Mouse (Mus musculus) hindbrain, embryonic 16.5 days (tissue): ENCODE measurements around the gene Htra1. TPM values are rescaled to one million over a fixed set of nuclear protein-coding genes. Genes with fewer than 3 reads are reported as not detected.

Source experiments
- ATAC-seq: fragments of 200-750 bp; cut with Nextera tagmentation; 2 replicates; pipeline ENCODE4 v1.8.0; 2017; ENCODE audit warnings: moderate TSS enrichment, moderate library complexity
- H3K27ac ChIP-seq: fragments of 300-500 bp; sonication (generic); 2 replicates; pipeline ENCODE4 v1.5.1; 2014; ENCODE audit warnings: low read depth, mild to moderate bottlenecking, control low read depth, low read length, moderate library complexity
- H3K27me3 ChIP-seq: fragments of 300-500 bp; sonication (generic); replicated peaks from 2 replicates; pipeline ENCODE4 v1.6.1; 2014; ENCODE audit warnings: low read length; ENCODE audit not compliant: control insufficient read depth, insufficient read depth
- H3K36me3 ChIP-seq: fragments of 300-500 bp; sonication (generic); 2 replicates; pipeline ENCODE4 v1.6.1; 2014; ENCODE audit warnings: mild to moderate bottlenecking, low read length, moderate library complexity, mixed read lengths; ENCODE audit not compliant: control insufficient read depth, insufficient read depth
- H3K4me1 ChIP-seq: fragments of 300-500 bp; sonication (generic); 2 replicates; pipeline ENCODE4 v1.6.1; 2014; ENCODE audit warnings: low read depth, low read length; ENCODE audit not compliant: control insufficient read depth, insufficient read depth
- H3K4me2 ChIP-seq: fragments of 300-500 bp; sonication (generic); 2 replicates; pipeline ENCODE4 v1.6.1; 2014; ENCODE audit warnings: mild to moderate bottlenecking, low read length, control low read depth, moderate library complexity
- H3K4me3 ChIP-seq: fragments of 300-500 bp; sonication (generic); 2 replicates; pipeline ENCODE4 v1.5.1; 2014; ENCODE audit warnings: mild to moderate bottlenecking, low read length, control low read depth, moderate library complexity
- H3K9ac ChIP-seq: fragments of 300-500 bp; sonication (generic); 2 replicates; pipeline ENCODE4 v1.6.1; 2014; ENCODE audit warnings: low read depth, mild to moderate bottlenecking, control low read depth, low read length, moderate library complexity
- H3K9me3 ChIP-seq: fragments of 300-500 bp; sonication (generic); 2 replicates; pipeline ENCODE4 v1.6.1; 2014; ENCODE audit warnings: mild to moderate bottlenecking, low read length, moderate library complexity; ENCODE audit not compliant: control insufficient read depth
- WGBS: fragments of 180-500 bp; shearing (Covaris S2); extraction: QIAGEN DNeasy Blood & Tissue Kit; methylation state at CpG from one replicate; pipeline ENCODE4 v1.1.7; 2014; 5-methylcytosine and 5-hydroxymethylcytosine counted together
- polyA plus RNA-seq: library from polyadenylated mRNA; unstranded; fragments of >200 nt; fragmentation: Nextera tagmentation; extraction: Ambion mirVana; gene quantifications from 2 replicates; pipeline ENCODE4 v1.2.1, GENCODE M21; 2015

The Htra1 gene
- polyA plus RNA-seq, 1 experiment from 2014 or later: 23.1 TPM

- no peak overlapping the region for H3K4me3 ChIP-seq
- H3K4me1 ChIP-seq: no peaks in the 10 kb centered on the region
- 54% methylated on average over 8 of the region's 8 CpGs for WGBS
- no peaks in the 10 kb centered on the region for H3K36me3 ChIP-seq
- H3K4me2 ChIP-seq: no peak overlapping the region
- no peaks in the 10 kb centered on the region for H3K27me3 ChIP-seq
- ATAC-seq: no peak
- no peak overlapping the region for H3K9ac ChIP-seq
- H3K9me3 ChIP-seq: 0 out of 2 replicates have a peak, but pooled peaks cover 3% of the 10 kb centered on the region
- H3K27ac ChIP-seq: no peak overlapping the region
These were observed 58.0 kb downstream of the Htra1 start for GRCm38 (mm10) chr7:130993907-130994306.

DNA sequence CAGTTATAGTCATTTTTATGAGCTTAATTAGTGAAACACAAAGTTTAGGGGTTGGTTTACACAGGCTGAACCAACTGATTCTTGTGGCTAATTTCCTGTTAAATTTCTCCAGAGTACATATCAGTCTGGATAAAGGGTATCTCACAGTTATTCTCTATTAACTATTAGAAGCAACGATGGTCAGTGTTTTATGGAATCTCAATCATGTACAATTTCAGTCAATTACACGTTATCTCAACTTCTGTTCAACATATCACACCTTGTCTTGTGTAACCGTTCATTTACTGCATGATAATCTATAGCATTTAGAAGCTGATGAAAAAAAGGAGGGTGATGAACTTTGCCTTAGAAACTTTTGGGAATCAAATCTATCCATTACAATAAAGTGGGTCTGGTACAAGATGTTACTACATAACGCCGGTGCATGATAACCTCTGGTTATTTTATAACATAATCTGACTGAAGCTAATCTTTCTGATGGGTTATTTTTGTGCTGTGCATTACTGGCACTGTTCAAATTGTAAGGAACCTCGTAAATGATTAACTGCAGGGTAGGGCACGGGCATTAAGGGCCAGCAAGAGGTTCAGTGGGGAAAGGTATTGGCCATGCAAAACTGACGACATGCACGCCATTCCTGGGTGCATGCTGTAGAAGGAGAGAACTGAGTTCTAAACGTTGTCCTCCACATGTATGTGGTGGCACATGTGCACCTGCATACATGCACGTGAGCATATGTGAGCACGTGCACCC is 66.2 kb downstream of the Htra1 start:
- 91% methylated on average over 12 of the region's 12 CpGs for WGBS
- H3K9ac ChIP-seq: no peak overlapping the region
- H3K9me3 ChIP-seq: peaks cover 10% of the 10 kb centered on the region; the same call in 1 of the 2 replicates
- no peaks in the 10 kb centered on the region for H3K4me1 ChIP-seq
- H3K27me3 ChIP-seq: no peaks in the 10 kb centered on the region
- H3K4me3 ChIP-seq: no peak overlapping the region
- no peak for ATAC-seq
- H3K4me2 ChIP-seq: no peak overlapping the region
- H3K27ac ChIP-seq: no peak overlapping the region
- H3K36me3 ChIP-seq: no peaks in the 10 kb centered on the region

DNA sequence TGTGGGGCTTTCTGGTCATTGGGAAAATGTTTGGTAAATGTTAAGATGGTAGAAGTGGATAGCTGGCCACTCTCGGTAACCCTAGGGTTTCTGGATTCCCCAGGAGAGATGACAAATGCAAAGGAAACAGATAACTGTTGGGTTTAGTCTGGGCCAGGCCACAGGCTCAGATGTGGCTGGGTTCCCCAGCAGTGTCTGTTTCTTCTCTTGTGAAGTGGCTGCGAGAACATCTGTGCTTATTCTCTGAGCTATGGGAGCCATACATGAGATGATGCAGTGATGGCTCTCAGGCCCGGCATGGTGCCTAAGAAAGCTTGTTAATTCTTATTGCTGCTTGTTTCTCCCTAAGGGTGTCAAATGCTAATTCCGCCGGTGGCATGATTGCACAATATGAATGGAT is 68.2 kb downstream of the Htra1 start:
- H3K9ac ChIP-seq: no peak overlapping the region
- no peak overlapping the region for H3K4me2 ChIP-seq
- no peaks in the 10 kb centered on the region for H3K4me1 ChIP-seq
- ATAC-seq: no peak
- H3K4me3 ChIP-seq: no peak overlapping the region
- H3K27me3 ChIP-seq: no peaks in the 10 kb centered on the region
- H3K9me3 ChIP-seq: peaks cover 10% of the 10 kb centered on the region; the same call in 1 of the 2 replicates
- H3K36me3 ChIP-seq: no peaks in the 10 kb centered on the region
- WGBS: 87% methylated on average over 5 of the region's 5 CpGs
- no peak overlapping the region for H3K27ac ChIP-seq

DNA sequence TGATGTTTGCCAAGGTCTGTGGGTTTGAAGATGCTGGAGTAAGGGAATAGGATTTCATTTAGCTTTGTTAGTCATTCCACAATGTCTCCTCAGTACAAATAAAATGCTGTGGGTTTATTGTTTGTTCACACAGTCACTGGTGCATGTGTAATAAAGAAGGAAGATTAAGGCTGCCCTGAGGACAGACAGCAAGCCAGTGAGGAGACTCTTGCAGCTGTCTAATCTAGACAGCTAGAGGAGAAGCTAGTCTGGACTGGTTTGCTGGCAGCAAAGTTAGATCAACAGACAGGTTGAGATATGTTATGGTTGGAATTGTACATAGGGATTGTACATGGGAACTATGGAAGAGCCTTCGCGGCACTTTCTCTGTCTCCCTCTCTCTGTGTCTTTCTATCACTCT is 71.3 kb downstream of the Htra1 start:
- Histone ChIP-seq H3K27ac (no peak overlapping the region), H3K4me2 (no peak overlapping the region), H3K4me3 (no peak overlapping the region), H3K9me3 (peaks cover 10% of the 10 kb centered on the region; the same call in 1 of the 2 replicates), H3K27me3 (no peaks in the 10 kb centered on the region), H3K36me3 (no peaks in the 10 kb centered on the region), H3K9ac (no peak overlapping the region), H3K4me1 (no peaks in the 10 kb centered on the region)
- 97% methylated on average over 2 of the region's 2 CpGs for WGBS
- no peak for ATAC-seq

GRCm38 (mm10) chr7:131009178-131009577 is 73.3 kb downstream of the Htra1 start:
- H3K4me1 ChIP-seq: no peaks in the 10 kb centered on the region
- peaks cover 10% of the 10 kb centered on the region for H3K9me3 ChIP-seq
- no peak overlapping the region for H3K4me2 ChIP-seq
- no peaks in the 10 kb centered on the region for H3K27me3 ChIP-seq
- 90% methylated on average over 5 of the region's 5 CpGs for WGBS
- H3K4me3 ChIP-seq: no peak overlapping the region
- H3K9ac ChIP-seq: no peak overlapping the region
- no peak for ATAC-seq
- H3K27ac ChIP-seq: no peak overlapping the region
- H3K36me3 ChIP-seq: no peaks in the 10 kb centered on the region

- Histone ChIP-seq H3K4me3 (no peak overlapping the region), H3K9ac (no peak overlapping the region), H3K27ac (no peak overlapping the region), H3K4me2 (no peak overlapping the region), H3K27me3 (no peaks in the 10 kb centered on the region), H3K9me3 (peaks cover under 1% of the 10 kb centered on the region; the same call in 1 of the 2 replicates), H3K36me3 (no peaks in the 10 kb centered on the region), H3K4me1 (no peaks in the 10 kb centered on the region)
- 89% methylated on average over 1 of the region's 1 CpGs for whole genome bisulfite sequencing
- no peak for ATAC-seq
These were observed 76.0 kb downstream of the Htra1 start for GRCm38 (mm10) chr7:131011901-131012300.

DNA sequence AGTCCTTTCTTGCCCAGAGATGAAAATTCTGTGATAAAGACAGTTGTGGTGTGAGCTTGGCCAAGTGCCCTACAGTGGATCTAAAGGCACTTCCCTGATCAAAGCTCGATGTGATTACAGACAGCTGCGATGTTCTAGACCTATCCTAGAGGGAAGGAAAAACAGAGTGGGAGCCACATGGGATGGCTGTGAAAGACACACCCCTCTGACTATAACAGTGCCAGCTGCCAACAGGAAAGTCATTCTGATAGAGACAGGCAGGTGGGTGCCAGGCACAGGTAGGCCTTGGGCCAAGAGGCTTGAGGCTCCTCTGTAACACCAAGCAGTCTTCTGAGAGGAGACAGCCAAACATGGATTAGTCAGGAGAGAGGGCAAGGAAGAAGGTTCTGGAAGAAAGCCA is 83.3 kb downstream of the Htra1 start:
- Histone ChIP-seq H3K36me3 (no peaks in the 10 kb centered on the region), H3K27ac (no peak overlapping the region), H3K4me3 (no peak overlapping the region), H3K4me2 (no peak overlapping the region), H3K9ac (no peak overlapping the region), H3K27me3 (no peaks in the 10 kb centered on the region), H3K4me1 (no peaks in the 10 kb centered on the region), H3K9me3 (peaks cover 3% of the 10 kb centered on the region; the same call in 1 of the 2 replicates)
- no peak for ATAC-seq
- whole genome bisulfite sequencing: 95% methylated on average over 2 of the region's 2 CpGs

- H3K4me1 ChIP-seq: no peaks in the 10 kb centered on the region
- no peak overlapping the region for H3K4me3 ChIP-seq
- H3K27me3 ChIP-seq: no peaks in the 10 kb centered on the region
- no peak for ATAC-seq
- H3K9ac ChIP-seq: no peak overlapping the region
- no peak overlapping the region for H3K4me2 ChIP-seq
- H3K27ac ChIP-seq: no peak overlapping the region
- WGBS: 79% methylated on average over 1 of the region's 1 CpGs
- H3K36me3 ChIP-seq: no peaks in the 10 kb centered on the region
- H3K9me3 ChIP-seq: no peaks in the 10 kb centered on the region
These were observed 88.9 kb downstream of the Htra1 start for GRCm38 (mm10) chr7:131024807-131025206.

- H3K4me3 ChIP-seq: no peak overlapping the region
- no peak overlapping the region for H3K9ac ChIP-seq
- ATAC-seq: no peak
- H3K9me3 ChIP-seq: no peaks in the 10 kb centered on the region
- WGBS: 83% methylated on average over 1 of the region's 1 CpGs
- no peaks in the 10 kb centered on the region for H3K4me1 ChIP-seq
- no peaks in the 10 kb centered on the region for H3K27me3 ChIP-seq
- H3K27ac ChIP-seq: no peak overlapping the region
- H3K36me3 ChIP-seq: no peaks in the 10 kb centered on the region
- H3K4me2 ChIP-seq: no peak overlapping the region
These were observed 91.6 kb downstream of the Htra1 start for GRCm38 (mm10) chr7:131027557-131027956.
